Mouse (Mus musculus) lung, adult 2 months (tissue): ENCODE measurements at regions not wholly inside any gene's neighbourhood (a gene's known extent, or its start where the extent isn't known, plus 50 kb on each side); places are given as distances from the start of the nearest gene placed in this dataset.

Source experiments
- CTCF ChIP-seq: fragments of 200-500 bp; IDR thresholded peaks from 2 replicates; pipeline ENCODE4 v1.5.1; 2011; ENCODE audit warnings: mild to moderate bottlenecking, low read length, control low read depth; ENCODE audit not compliant: insufficient read depth
- POLR2A ChIP-seq: fragments of 200-500 bp; IDR thresholded peaks from 2 replicates; pipeline ENCODE4 v1.6.1; 2011; ENCODE audit warnings: low read depth, mild to moderate bottlenecking, control low read depth, low read length, borderline replicate concordance; ENCODE audit errors: extremely low read depth

DNA sequence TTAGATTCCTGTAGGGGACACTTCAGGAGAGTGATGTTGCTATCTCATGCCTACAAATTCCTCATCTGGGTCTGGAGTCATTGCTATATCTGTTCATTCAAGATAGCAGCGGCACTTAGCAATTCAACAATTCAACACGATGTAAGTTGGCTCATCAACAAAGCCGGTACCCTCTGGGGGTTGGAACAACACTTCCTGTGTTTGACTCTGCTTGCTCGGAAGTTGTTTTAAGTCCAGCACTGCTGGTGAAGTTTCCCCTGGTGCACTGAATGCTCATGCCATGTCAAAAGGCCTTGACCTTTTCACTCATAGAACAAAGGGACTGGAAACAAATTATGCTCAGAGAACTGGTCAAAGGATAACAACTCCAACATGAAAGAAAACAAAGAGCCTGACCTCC is 390.4 kb downstream of the Tmem161b start:
- TF ChIP-seq POLR2A, result no peak
- TF ChIP-seq CTCF, result no peak
